Mouse (Mus musculus): ENCODE results near the gene Serpina6. TPM values are rescaled to one million over a fixed set of nuclear protein-coding genes. Genes with fewer than 3 reads are reported as not detected.
"Not testable (repeated sequence)": the region's sequence is repeated elsewhere in the genome, so short reads cannot be mapped to it uniquely, and the experiment has no call there.

The Serpina6 gene
- not detected for total RNA-seq (2021)
- long read RNA-seq, experiment 1 = 0 reads
- long read RNA-seq, experiment 2 = 0 reads

GRCm38 (mm10) chr12:103656848-103657626, at the start of gene Serpina6:
Serpina6 (minus strand) TSS chr12:103657212.
- TF ChIP-seq CTCF (IDR thresholded peaks at IDR 0.05) = no peak
- intact Hi-C loops (cut with DNase I) = no loop called here

GRCm38 (mm10) chr12:103706113-103706512, 49.1 kb upstream of the Serpina6 start:
- intact Hi-C loops (cut with DNase I) = no loop called here
- DNase-seq (ENCODE audit: extremely low spot score in 1 of 2, low spot score in 2 of 2) = no peak
- no peak for TF ChIP-seq CTCF (IDR thresholded peaks at IDR 0.05)
- Histone ChIP-seq H3K4me3 (no peak overlapping the region), H3K27ac (no peak overlapping the region)

More at GRCm38 (mm10) chr12:103656848-103657626, at the start of gene Serpina6:
- H3K4me3 ChIP-seq = no peak within 1 kb of the TSS
- DNase-seq (ENCODE audit: extremely low spot score in 1 of 2, low spot score in 2 of 2) = no peak
- H3K27ac ChIP-seq = no peak within 1 kb of the TSS

- no peak for TF ChIP-seq CTCF (IDR thresholded peaks at IDR 0.05)
- intact Hi-C loops (cut with DNase I) = no loop called here
- Histone ChIP-seq H3K27ac (no peak overlapping the region), H3K4me3 (no peak overlapping the region)
- DNase-seq (ENCODE audit: extremely low spot score in 1 of 2, low spot score in 2 of 2) = no peak
These were observed 48.5 kb upstream of the Serpina6 start for GRCm38 (mm10) chr12:103705547-103705946.

GRCm38 (mm10) chr12:103700144-103700750, 43.2 kb upstream of the Serpina6 start:
- DNase-seq (ENCODE audit: extremely low spot score in 1 of 2, low spot score in 2 of 2) = no peak
- intact Hi-C loops (cut with DNase I) = no loop called here
- no peak overlapping the region for H3K4me3 ChIP-seq

GRCm38 (mm10) chr12:103695429-103695828, 38.4 kb upstream of the Serpina6 start, which contains the start of gene Serpina1f:
Serpina1f (minus strand) TSS chr12:103695529.
- H3K4me3 ChIP-seq = no peak within 1 kb of the TSS
- TF ChIP-seq CTCF (IDR thresholded peaks at IDR 0.05) = no peak
- intact Hi-C loops (cut with DNase I) = no loop called here
- DNase-seq (ENCODE audit: extremely low spot score in 1 of 2, low spot score in 2 of 2) = no peak
- H3K27ac ChIP-seq = no peak within 1 kb of the TSS

More at GRCm38 (mm10) chr12:103700144-103700750, 43.2 kb upstream of the Serpina6 start:
- no peak overlapping the region for H3K27ac ChIP-seq
- no peak for TF ChIP-seq CTCF (IDR thresholded peaks at IDR 0.05)

GRCm38 (mm10) chr12:103688221-103688814, 31.3 kb upstream of the Serpina6 start:
- no peak; the same call in 1 of the 2 replicates for TF ChIP-seq CTCF (IDR thresholded peaks at IDR 0.05)
- DNase-seq (ENCODE audit: extremely low spot score in 1 of 2, low spot score in 2 of 2) = no peak
- Histone ChIP-seq H3K27ac (no peak overlapping the region), H3K4me3 (no peak overlapping the region)
- intact Hi-C loops (cut with DNase I) = loop anchor here (5.0 kb wide), 1 partner anchor 284 kb away; no protein-coding TSS in a partner anchor

GRCm38 (mm10) chr12:103687021-103687420, 30.0 kb upstream of the Serpina6 start:
- no peak overlapping the region for H3K27ac ChIP-seq
- TF ChIP-seq CTCF (IDR thresholded peaks at IDR 0.05) = no peak
- no peak overlapping the region for H3K4me3 ChIP-seq
- intact Hi-C loops (cut with DNase I) = loop anchor here (5.0 kb wide), 1 partner anchor 285 kb away; no protein-coding TSS in a partner anchor
- no peak for DNase-seq (ENCODE audit: extremely low spot score in 1 of 2, low spot score in 2 of 2)

- Histone ChIP-seq H3K27ac (no peak overlapping the region), H3K4me3 (no peak overlapping the region)
- TF ChIP-seq CTCF (IDR thresholded peaks at IDR 0.05) = no peak
- intact Hi-C loops (cut with DNase I) = loop anchor here (5.0 kb wide), 1 partner anchor 286 kb away; no protein-coding TSS in a partner anchor
- DNase-seq (ENCODE audit: extremely low spot score in 1 of 2, low spot score in 2 of 2) = peak in 1 of 2 experiments; percentile 17
These were observed 29.0 kb upstream of the Serpina6 start for GRCm38 (mm10) chr12:103686050-103686449.

- Histone ChIP-seq H3K27ac (no peak overlapping the region), H3K4me3 (no peak overlapping the region)
- DNase-seq (ENCODE audit: extremely low spot score in 1 of 2, low spot score in 2 of 2) = no peak
- no peak for TF ChIP-seq CTCF (IDR thresholded peaks at IDR 0.05)
- intact Hi-C loops (cut with DNase I) = loop anchor here (5.0 kb wide), 1 partner anchor 287 kb away; no protein-coding TSS in a partner anchor
These were observed 28.4 kb upstream of the Serpina6 start for GRCm38 (mm10) chr12:103685386-103685785.

- no peak for DNase-seq (ENCODE audit: extremely low spot score in 1 of 2, low spot score in 2 of 2)
- Histone ChIP-seq H3K4me3 (no peak overlapping the region), H3K27ac (no peak overlapping the region)
- TF ChIP-seq CTCF (IDR thresholded peaks at IDR 0.05) = no peak
- intact Hi-C loops (cut with DNase I) = no loop called here
These were observed 26.8 kb upstream of the Serpina6 start for GRCm38 (mm10) chr12:103683775-103684174.

- DNase-seq (ENCODE audit: extremely low spot score in 1 of 2, low spot score in 2 of 2) = no peak
- Histone ChIP-seq H3K27ac (no peak overlapping the region), H3K4me3 (no peak overlapping the region)
- intact Hi-C loops (cut with DNase I) = no loop called here
- TF ChIP-seq CTCF (IDR thresholded peaks at IDR 0.05) = no peak
These were observed 24.7 kb upstream of the Serpina6 start for GRCm38 (mm10) chr12:103681739-103682138.

- H3K27ac ChIP-seq = no peak overlapping the region
- TF ChIP-seq CTCF (IDR thresholded peaks at IDR 0.05) = no peak
- H3K4me3 ChIP-seq = no peak overlapping the region
- DNase-seq (ENCODE audit: extremely low spot score in 1 of 2, low spot score in 2 of 2) = no peak
- intact Hi-C loops (cut with DNase I) = no loop called here
These were observed 24.2 kb upstream of the Serpina6 start for GRCm38 (mm10) chr12:103681169-103681568.

- DNase-seq (ENCODE audit: extremely low spot score in 1 of 2, low spot score in 2 of 2); intact Hi-C loops (cut with DNase I); H3K4me3 ChIP-seq; H3K27ac ChIP-seq: not testable (repeated sequence)
These were observed 22.8 kb upstream of the Serpina6 start for GRCm38 (mm10) chr12:103679853-103680252.
